Mouse (Mus musculus): ENCODE measurements at regions not wholly inside any gene's neighbourhood (a gene's known extent, or its start where the extent isn't known, plus 50 kb on each side); places are given as distances from the start of the nearest gene placed in this dataset.

GRCm38 (mm10) chr12:30647511-30647910, 63.3 kb downstream of the Tmem18 start:
- no peak for DNase-seq (ENCODE audit: low read depth, low spot score)
- ChIA-PET POLR2A (no interaction called here), CTCF (no interaction called here)
- TF ChIP-seq CTCF (IDR thresholded peaks at IDR 0.05): no peak
- in situ Hi-C loops (cut with MboI; ENCODE audit: low pct_unique_long_range_greater_than_20kb): no loop called here
- peaks cover 6% of the 10 kb centered on the region for H3K27me3 ChIP-seq
- no peak for ATAC-seq

GRCm38 (mm10) chr12:30651506-30651905, 67.3 kb downstream of the Tmem18 start:
- no peak for ATAC-seq
- in situ Hi-C loops (cut with MboI; ENCODE audit: low pct_unique_long_range_greater_than_20kb): no loop called here
- no peak for DNase-seq (ENCODE audit: low read depth, low spot score)
- TF ChIP-seq CTCF (IDR thresholded peaks at IDR 0.05): no peak
- H3K27me3 ChIP-seq: peaks cover 5% of the 10 kb centered on the region
- ChIA-PET POLR2A (no interaction called here), CTCF (interaction anchor here (1.6 kb wide), 1 partner anchor 53 kb away, joined by 3 read pairs; no protein-coding TSS in a partner anchor)

GRCm38 (mm10) chr12:30654347-30655075, 70.3 kb downstream of the Tmem18 start:
- in situ Hi-C loops (cut with MboI; ENCODE audit: low pct_unique_long_range_greater_than_20kb): no loop called here
- ChIA-PET CTCF (no interaction called here), POLR2A (no interaction called here)
- ATAC-seq (no peak), DNase-seq (ENCODE audit: low read depth, low spot score) (no peak)
- no peak for TF ChIP-seq CTCF (IDR thresholded peaks at IDR 0.05)
- H3K27me3 ChIP-seq: peaks cover 10% of the 10 kb centered on the region

- DNase-seq (ENCODE audit: low read depth, low spot score): no peak
- CTCF ChIA-PET: no interaction called here
Measured at GRCm38 (mm10) chr12:30655076-30655421, 70.8 kb downstream of the Tmem18 start.

GRCm38 (mm10) chr12:30678826-30679225, 94.6 kb downstream of the Tmem18 start:
- ChIA-PET CTCF (no interaction called here), POLR2A (no interaction called here)
- no peak for ATAC-seq
- in situ Hi-C loops (cut with MboI; ENCODE audit: low pct_unique_long_range_greater_than_20kb): no loop called here
- H3K27me3 ChIP-seq: peaks cover 28% of the 10 kb centered on the region
- TF ChIP-seq CTCF (IDR thresholded peaks at IDR 0.05): no peak
- DNase-seq (ENCODE audit: low read depth, low spot score): no peak

More at GRCm38 (mm10) chr12:30655076-30655421, 70.8 kb downstream of the Tmem18 start:
- in situ Hi-C loops (cut with MboI; ENCODE audit: low pct_unique_long_range_greater_than_20kb): no loop called here
- peaks cover 10% of the 10 kb centered on the region for H3K27me3 ChIP-seq
- ATAC-seq: no peak
- no peak for TF ChIP-seq CTCF (IDR thresholded peaks at IDR 0.05)
- POLR2A ChIA-PET: no interaction called here

- CTCF ChIA-PET: no interaction called here
- DNase-seq (ENCODE audit: low read depth, low spot score): no peak
- in situ Hi-C loops (cut with MboI; ENCODE audit: low pct_unique_long_range_greater_than_20kb): no loop called here
- peaks cover 10% of the 10 kb centered on the region for H3K27me3 ChIP-seq
- TF ChIP-seq CTCF (IDR thresholded peaks at IDR 0.05): peak; percentile 21
- POLR2A ChIA-PET: no interaction called here
- no peak for ATAC-seq
Measured at GRCm38 (mm10) chr12:30690038-30690437, 105.8 kb downstream of the Tmem18 start.

- no peak for TF ChIP-seq CTCF (IDR thresholded peaks at IDR 0.05)
- POLR2A ChIA-PET: no interaction called here
- ATAC-seq (no peak), DNase-seq (ENCODE audit: low read depth, low spot score) (no peak)
- in situ Hi-C loops (cut with MboI; ENCODE audit: low pct_unique_long_range_greater_than_20kb): no loop called here
- H3K27me3 ChIP-seq: peaks cover 11% of the 10 kb centered on the region
- CTCF ChIA-PET: no interaction called here
Measured at GRCm38 (mm10) chr12:30693540-30693939, 109.3 kb downstream of the Tmem18 start.

GRCm38 (mm10) chr12:30698256-30698655, 114.0 kb downstream of the Tmem18 start:
- DNase-seq (ENCODE audit: low read depth, low spot score): no peak
- TF ChIP-seq CTCF (IDR thresholded peaks at IDR 0.05): no peak
- H3K27me3 ChIP-seq: peaks cover 31% of the 10 kb centered on the region
- ATAC-seq: no peak
- POLR2A ChIA-PET: no interaction called here
- CTCF ChIA-PET: no interaction called here
- in situ Hi-C loops (cut with MboI; ENCODE audit: low pct_unique_long_range_greater_than_20kb): no loop called here

GRCm38 (mm10) chr12:30703691-30704090, 119.5 kb downstream of the Tmem18 start:
- POLR2A ChIA-PET: no interaction called here
- no peak for ATAC-seq
- CTCF ChIA-PET: no interaction called here
- H3K27me3 ChIP-seq: peaks cover 43% of the 10 kb centered on the region
- DNase-seq (ENCODE audit: low read depth, low spot score): no peak
- no peak for TF ChIP-seq CTCF (IDR thresholded peaks at IDR 0.05)
- in situ Hi-C loops (cut with MboI; ENCODE audit: low pct_unique_long_range_greater_than_20kb): no loop called here

- peaks cover 37% of the 10 kb centered on the region for H3K27me3 ChIP-seq
- ChIA-PET POLR2A (no interaction called here), CTCF (no interaction called here)
- no peak for ATAC-seq
- DNase-seq (ENCODE audit: low read depth, low spot score): no peak
- TF ChIP-seq CTCF (IDR thresholded peaks at IDR 0.05): no peak
- in situ Hi-C loops (cut with MboI; ENCODE audit: low pct_unique_long_range_greater_than_20kb): no loop called here
Measured at GRCm38 (mm10) chr12:30707271-30707670, 123.0 kb downstream of the Tmem18 start.

- peaks cover 40% of the 10 kb centered on the region for H3K27me3 ChIP-seq
- DNase-seq (ENCODE audit: low read depth, low spot score): no peak
- POLR2A ChIA-PET: no interaction called here
- no peak for TF ChIP-seq CTCF (IDR thresholded peaks at IDR 0.05)
- CTCF ChIA-PET: no interaction called here
- in situ Hi-C loops (cut with MboI; ENCODE audit: low pct_unique_long_range_greater_than_20kb): no loop called here
- no peak for ATAC-seq
Measured at GRCm38 (mm10) chr12:30708635-30709181, 124.5 kb downstream of the Tmem18 start.

- in situ Hi-C loops (cut with MboI; ENCODE audit: low pct_unique_long_range_greater_than_20kb): no loop called here
- ChIA-PET CTCF (no interaction called here), POLR2A (no interaction called here)
- no peak for TF ChIP-seq CTCF (IDR thresholded peaks at IDR 0.05)
- ATAC-seq (no peak), DNase-seq (ENCODE audit: low read depth, low spot score) (no peak)
- peaks cover 28% of the 10 kb centered on the region for H3K27me3 ChIP-seq
Measured at GRCm38 (mm10) chr12:30710554-30710953, 126.3 kb downstream of the Tmem18 start.
